Mouse (Mus musculus): Measurements from ENCODE around the gene Nat8f6. TPM values are rescaled to one million over a fixed set of nuclear protein-coding genes. Genes with fewer than 3 reads are reported as not detected.
"Not testable (repeated sequence)": the region's sequence is repeated elsewhere in the genome, so short reads cannot be mapped to it uniquely, and the experiment has no call there.

The Nat8f6 gene
- total RNA-seq (2021), result not detected

DNA sequence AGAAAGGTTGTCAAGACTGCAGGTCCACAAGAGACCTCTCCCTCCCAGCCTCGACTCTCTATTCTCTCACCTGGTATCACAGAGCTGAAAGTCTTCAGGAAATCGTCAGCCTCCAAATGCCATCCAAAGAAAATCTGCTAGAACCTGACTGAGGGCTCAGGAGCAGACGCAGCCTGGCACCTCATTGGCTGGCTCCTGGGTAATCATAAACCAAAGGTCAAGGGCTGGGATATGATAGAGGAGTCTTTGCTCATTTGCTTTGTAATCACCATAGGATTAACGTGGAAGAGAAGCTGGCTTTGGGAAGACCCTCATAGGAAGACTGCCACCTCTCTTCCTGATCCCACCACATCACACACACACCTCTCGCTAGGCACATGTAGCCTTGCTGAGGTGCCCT lies at the start of gene Nat8f6, which contains the start of gene Nat8f5:
Gene Nat8f6 (minus strand): TSS at position 118 of the 400 bp plus-strand sequence.
Gene Nat8f5 (minus strand): TSS at position 136 of the 400 bp plus-strand sequence.
- no peak for DNase-seq (ENCODE audit: low spot score)
- intact Hi-C loops (cut with DNase I), result no loop called here

DNA sequence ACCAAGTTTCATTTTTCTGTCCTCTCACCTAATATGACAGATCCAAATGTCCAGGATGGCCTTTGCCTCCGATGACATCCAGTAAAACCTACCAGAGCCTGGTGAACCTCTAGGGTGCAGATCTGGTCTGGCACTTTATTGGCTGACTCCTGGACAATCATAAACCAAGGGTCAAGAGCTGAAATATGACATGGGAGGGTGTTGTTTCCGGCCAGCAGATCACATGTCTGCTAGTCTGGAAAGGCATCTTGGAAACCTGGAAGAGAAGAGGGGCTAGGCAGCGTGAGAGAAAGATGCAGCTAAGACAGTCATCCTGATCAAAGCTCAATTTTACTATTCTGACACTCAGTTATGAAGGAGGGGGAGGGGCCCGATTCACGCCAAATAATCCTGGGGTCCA lies 48.3 kb upstream of the Nat8f6 start, which contains the start of gene Nat8f2:
Gene Nat8f2 (minus strand): TSS at position 153 of the 400 bp plus-strand sequence.
- intact Hi-C loops (cut with DNase I); DNase-seq (ENCODE audit: low spot score): not testable (repeated sequence)

DNA sequence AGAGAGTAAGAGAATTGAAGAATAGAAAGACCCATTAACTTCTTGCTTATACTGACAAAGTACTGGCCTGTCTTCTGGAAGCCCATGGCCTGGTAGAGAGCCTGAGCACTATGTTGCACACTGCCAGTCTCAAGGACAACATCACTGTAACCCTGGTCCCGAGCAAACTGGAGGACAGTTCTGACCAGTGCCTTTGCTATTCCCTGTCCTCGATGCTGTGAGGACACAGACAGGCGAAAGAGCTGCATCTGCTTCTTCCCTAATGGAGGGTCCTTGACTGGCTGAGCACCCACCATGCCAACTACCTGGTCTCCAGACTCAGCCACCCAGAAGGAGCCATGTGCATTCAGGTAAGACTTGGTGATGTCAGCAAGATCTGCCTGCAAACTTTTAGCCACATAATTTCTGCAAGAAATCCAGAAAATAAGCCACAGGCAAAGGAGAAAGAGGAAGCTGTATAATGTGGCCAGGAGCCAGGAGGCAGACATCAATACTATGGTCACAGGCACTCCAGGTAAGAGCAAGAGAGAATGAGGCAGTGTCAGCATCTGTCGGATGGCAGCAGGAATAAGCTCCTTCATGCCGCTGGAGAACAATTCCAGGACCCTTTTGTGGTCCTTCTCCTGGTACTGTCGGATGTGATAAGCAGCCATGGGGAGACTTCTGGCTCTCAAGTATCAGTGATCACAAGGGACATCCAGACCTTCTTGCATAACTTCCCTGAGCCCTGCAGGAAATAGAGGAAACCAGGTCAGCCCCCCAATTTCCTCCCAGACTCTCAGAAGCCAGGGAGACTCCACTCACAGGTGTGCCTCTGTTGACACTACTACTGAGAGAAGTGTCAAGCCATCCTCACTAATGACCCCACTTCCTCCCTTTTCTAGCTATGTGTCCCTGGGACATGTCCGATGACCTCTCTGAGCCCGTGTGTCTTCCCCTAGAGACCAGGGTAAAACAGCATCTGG lies 47.3 kb upstream of the Nat8f6 start:
- intact Hi-C loops (cut with DNase I), result no loop called here
- no peak for DNase-seq (ENCODE audit: low spot score)

DNA sequence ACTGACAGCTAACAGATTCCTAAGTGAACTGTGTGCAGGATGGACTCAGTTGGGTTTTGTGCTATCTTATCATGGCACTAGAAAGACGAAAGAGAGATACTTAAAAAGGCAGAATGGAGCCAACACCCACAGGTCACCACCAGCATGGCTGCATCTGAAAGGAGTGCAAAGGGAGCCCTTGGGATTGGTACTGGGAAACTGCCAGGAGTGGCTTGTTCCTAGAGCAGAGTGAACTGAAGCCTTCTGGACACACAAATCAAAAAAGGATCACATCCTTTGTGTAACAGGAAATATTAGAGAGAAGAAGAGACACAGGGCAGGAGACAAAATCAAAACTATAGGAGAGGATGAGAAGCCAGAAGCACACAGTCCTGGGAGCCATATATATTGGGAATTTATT lies 46.2 kb upstream of the Nat8f6 start:
- intact Hi-C loops (cut with DNase I); DNase-seq (ENCODE audit: low spot score): not testable (repeated sequence)

DNA sequence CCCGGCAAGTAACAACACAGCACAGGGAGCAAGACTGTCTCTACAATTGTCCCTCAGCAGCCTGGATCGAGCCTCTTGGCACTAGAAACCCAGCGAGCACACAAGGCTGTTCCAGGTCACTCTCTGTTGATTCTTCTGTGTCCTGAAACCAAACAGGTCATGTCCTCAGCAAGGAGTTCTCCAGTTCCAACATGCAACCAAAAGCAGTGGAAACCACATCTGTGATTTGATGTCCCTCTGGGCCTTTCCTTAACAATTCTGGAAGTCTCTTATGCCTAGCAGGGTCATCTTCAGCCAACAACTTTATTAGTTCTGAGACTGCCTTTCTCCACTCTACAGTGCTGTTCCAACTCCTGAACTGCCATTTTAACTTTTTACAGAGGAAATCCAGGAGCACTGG lies 45.4 kb upstream of the Nat8f6 start:
- DNase-seq (ENCODE audit: low spot score); intact Hi-C loops (cut with DNase I): not testable (repeated sequence)

DNA sequence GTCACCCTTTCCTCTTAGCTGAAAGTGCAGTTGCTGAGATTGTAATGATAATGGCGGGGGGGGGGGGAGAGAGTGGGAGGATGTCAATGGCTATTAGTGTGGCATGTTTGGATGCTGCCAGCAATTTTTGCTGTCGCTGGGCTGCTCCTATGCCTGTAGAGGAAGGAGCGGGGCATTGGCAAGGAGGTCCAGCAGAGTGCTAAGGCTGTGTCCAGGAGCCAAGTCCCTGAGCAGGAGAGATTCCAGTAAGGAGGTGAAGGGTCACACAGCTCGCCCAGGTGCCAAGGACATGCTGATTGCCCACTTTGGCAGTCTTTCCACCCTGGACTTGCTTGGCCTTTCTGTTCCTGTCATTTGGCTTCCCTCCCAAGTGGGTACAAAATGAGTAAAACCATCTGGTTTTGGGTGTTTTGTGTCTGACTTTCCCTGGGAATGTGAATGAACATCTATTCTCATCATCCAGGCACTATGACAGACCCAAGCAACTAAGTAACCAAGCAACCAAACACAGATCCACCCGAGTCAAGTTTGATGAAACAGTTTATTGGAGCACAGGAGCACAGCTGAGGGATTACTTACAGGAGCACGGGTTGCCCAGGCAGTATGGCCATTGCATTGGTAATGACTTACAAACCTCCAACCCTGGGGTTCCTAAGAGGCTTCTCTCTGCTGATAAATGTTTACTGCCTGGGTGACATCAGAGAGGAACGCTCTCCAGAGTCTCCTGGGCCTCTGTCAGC lies 44.3 kb upstream of the Nat8f6 start:
- not testable (repeated sequence) for DNase-seq (ENCODE audit: low spot score)

DNA sequence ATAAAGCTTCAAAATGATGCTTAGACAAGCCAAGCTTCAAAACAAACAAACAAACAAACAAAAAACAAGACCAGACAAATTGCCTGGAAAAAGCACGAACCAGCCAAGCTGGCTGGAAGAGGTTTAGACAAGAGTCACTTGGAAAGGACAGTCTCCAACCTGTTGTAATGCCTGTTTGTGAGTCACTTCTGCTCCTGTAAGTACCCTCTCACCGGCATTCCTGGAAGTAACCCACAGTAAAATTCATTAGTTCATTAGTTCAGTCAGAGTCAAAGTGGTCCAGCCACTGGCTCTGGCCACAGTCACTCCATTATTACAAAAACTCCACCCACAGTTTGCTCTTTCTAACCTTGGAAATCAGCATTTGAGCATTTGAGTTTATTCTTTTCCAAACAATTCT lies 43.1 kb upstream of the Nat8f6 start:
- no peak for DNase-seq (ENCODE audit: low spot score)
- intact Hi-C loops (cut with DNase I), result no loop called here

More for the DNA sequence above, 44.3 kb upstream of the Nat8f6 start:
- intact Hi-C loops (cut with DNase I), result not testable (repeated sequence)

DNA sequence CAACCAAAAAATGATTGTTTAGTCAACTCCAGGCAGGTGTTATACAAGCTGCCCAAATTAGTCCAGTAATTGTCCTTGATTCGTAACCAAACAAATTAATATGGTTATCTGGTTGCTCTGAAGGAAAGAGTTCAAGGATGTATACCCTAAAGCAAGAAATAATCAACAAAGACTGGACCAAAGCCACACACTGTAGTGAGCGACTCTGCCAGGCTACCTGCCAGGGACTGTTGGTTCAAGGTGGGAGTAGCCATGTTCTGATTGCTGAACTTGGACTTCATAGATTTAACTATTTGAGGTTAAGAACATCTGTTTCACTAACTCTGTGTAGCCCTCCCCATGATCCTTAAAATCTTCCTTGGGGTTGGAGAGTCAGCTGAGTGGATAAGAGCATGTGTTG lies 42.4 kb upstream of the Nat8f6 start:
- intact Hi-C loops (cut with DNase I), result no loop called here
- no peak for DNase-seq (ENCODE audit: low spot score)

DNA sequence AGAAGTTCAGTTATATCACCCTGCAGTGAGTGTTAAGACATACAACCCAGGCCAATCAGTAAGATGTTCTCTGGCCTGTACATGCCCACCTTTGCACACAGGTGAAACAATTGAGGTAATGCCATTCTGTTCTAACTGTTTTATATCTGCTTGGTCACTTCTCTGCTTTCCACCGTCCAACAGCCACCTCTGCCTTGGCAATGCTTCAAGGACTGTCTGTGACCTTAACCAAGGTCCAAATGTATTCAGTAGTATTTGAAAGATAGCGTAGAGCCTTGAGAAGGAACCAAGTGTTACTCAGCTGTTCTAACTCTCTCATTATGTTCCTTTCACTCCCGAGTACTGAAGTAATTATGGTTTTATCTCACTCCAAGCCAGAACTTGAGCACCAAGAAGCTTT lies 41.8 kb upstream of the Nat8f6 start:
- intact Hi-C loops (cut with DNase I), result no loop called here
- DNase-seq (ENCODE audit: low spot score), result no peak

DNA sequence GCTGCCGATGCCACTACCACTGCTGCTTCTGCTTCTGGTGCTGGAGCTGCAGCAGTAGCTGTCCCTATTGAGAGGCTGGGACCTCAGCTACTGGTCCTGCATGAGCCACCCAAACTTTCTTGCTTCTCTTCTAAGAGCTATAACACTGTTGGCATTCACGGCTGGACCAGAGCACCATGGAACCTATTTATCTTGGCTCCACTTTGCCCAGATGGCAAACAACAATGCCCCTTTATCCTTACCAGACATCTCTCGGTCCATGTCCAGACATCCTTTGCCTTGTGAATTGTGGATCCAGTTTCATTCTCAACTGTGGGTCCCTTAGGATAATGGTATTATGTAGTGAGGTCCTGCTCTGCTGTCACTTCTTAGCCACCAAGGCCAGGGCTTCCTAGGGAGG lies 40.5 kb upstream of the Nat8f6 start:
- intact Hi-C loops (cut with DNase I), result no loop called here
- no peak for DNase-seq (ENCODE audit: low spot score)

DNA sequence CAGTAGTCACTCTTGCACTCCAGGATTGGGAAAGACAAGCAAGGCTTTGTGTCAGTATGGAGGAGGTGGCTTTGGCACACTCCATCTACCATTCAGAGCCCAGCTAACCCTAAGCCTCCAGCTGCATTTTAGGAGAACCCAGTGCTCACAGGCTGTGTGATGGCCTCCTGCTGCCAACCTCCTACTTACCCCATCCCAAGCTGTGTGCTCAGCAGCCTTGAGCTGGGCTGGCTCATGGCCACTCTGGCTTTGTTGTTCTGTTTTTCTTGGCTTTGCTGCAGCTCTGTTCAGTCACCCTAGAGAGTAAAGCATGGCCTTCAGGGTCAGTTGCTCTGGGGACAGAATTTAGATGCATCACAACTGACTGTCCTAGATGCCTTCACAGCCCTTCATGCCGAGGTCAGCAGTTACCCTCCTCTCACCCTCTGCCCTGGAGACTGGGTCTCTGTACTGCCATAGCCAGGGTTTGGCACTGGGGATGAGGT lies 35.5 kb upstream of the Nat8f6 start:
- DNase-seq (ENCODE audit: low spot score), result peak; percentile 63
- intact Hi-C loops (cut with DNase I), result no loop called here

DNA sequence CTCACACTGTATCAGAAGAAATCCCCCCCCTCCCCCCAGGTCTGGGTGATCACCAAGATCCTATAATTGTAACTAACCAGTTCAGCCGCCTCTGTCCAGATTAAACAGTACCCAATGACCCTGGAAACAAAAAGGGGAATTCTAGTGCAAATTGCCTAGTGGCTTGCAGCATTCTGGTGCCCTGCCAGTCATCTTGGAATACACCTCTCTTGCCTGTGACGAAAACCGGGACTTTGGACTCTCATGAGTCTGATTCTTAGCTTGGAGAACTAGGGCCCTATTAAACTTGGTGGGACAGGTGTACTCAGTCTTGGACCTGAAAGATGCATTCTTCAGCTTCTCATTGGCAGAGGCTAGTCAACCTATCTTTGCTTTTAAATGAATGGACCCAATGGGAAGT lies 32.7 kb upstream of the Nat8f6 start:
- intact Hi-C loops (cut with DNase I), result no loop called here
- no peak for DNase-seq (ENCODE audit: low spot score)

DNA sequence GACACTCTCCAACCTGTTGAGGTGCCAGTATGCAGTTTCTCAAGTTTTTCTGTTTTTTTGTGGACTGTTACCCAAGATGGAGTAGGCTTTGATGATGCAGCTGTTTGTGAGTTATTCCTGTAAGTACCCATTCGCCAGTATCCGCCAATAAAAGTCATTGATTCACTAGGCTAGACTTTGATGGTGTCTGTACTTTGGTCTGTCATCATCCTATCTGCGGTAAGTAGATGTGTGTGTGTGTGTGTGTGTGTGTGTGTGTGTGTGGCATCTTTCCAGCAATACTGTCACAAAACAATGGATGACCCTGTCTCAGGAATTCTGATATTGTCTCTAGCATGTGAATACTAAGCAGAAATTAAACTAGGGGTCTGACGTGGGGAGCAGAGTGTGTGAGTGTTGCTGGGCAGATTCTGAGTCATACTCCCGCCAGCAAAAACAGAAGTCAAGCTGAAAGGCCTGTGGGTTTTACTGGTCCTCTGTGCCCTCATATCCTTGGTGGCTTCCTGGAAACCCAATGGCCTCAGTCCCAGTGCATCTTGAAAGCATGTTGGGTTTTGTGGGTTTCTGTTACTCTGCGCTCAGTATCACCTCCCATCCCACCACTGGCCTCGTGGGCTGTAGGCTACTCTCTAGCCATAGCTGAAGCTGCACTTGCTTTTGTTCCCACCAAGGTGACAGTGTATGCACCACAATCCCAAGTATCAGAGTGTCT lies 30.5 kb upstream of the Nat8f6 start:
- DNase-seq (ENCODE audit: low spot score), result no peak
- intact Hi-C loops (cut with DNase I), result no loop called here

DNA sequence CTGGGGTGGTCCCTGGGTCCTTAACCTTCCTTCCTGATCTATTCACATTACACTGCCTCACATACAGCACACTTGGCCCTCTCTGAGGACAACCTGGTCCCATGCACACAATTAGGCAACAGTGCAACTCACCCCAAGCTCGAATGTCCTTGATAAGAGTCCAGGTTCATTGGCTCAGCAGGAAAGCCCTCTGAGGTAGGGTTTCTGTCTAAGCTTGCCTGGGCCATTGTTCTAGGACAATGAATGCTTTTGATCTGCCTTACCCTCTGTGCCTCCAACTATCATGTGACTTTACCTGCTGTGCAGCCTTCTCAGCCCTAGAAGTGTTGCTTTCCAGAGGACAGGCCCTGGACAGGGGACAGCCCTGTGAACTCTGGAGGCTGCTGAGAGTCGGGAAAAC lies 28.5 kb upstream of the Nat8f6 start:
- intact Hi-C loops (cut with DNase I), result no loop called here
- no peak for DNase-seq (ENCODE audit: low spot score)

DNA sequence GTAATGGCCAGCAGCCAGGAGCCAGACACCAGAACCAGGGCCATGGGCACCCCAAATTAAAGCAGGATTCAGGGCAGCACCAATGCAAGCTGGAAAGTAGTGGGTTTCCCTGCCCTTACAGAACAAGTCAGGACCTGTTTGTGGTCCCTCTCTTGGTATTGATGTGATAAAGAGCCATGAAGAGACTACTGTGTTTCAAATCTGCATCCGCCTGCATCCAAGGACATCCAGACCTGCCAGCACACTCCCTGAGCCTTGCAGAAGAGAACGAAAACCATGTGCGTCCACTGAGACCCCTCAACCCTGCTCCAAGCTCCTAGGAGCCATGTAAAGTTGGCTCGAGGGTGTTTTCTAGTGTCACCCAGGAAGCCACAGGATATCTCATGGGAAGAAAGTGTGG lies 27.4 kb upstream of the Nat8f6 start:
- intact Hi-C loops (cut with DNase I), result no loop called here
- DNase-seq (ENCODE audit: low spot score), result no peak

DNA sequence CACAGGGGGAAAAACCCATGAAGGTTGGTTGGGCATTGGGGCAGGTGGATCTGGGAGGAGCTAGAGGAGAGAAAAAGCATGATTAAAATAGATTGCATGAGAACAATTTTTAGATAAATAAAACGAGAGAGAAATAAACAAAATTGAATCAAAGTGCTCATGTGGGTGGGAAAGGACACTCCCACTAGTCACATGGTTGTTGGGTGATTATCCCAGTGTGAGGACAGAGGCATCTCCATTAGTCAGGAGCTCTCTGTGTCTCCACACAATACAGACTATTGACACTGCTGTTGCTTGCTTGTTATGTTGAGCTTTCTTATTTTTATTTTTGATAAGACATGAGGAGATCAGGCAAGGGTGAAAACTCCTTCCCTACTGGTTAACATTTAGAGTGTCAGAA lies 26.2 kb upstream of the Nat8f6 start:
- intact Hi-C loops (cut with DNase I), result no loop called here
- no peak for DNase-seq (ENCODE audit: low spot score)

DNA sequence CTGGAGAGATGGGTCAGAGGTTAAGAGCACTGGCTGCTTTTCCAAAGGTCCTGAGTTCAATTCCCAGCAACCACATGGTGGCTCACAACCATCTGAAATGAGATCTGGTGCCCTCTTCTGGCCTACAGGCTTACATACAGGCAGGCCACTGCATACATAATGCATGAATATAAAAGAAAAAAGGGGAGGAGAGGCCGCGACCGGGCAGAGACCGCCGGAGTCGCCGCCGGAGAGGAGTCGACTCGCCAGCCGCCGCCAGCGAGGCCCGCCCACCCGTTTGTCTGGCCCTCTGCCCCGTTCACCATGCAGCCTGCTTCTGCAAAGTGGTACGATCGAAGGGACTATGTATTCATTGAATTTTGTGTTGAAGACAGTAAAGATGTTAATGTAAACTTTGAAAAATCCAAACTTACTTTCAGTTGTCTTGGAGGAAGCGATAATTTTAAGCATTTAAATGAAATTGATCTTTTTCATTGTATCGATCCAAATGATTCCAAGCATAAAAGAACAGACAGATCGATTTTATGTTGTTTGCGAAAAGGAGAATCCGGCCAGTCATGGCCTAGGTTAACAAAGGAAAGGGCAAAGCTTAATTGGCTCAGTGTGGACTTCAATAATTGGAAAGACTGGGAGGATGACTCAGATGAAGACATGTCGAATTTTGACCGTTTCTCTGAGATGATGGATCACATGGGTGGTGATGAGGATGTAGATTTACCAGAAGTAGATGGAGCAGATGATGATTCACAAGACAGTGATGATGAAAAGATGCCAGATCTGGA lies 23.1 kb upstream of the Nat8f6 start:
- intact Hi-C loops (cut with DNase I); DNase-seq (ENCODE audit: low spot score): not testable (repeated sequence)

DNA sequence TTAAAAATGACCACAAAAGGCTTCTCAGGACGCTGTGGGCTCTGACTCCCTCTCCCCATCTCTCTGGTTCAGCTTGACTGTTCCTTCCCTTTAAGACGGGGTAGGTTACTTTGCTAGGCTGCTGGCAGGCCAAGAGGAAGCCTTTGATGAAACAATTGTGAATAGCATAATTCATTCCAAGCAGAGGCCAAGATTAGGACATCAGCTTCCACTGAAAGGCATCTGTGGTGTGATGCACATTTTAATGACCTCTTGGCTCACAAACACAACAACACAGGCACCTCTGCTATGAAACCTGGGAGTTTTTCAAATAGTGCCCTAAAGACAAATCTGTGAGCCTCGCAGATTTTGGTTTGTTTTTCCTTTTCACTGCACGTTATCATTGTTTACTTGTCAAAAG lies 19.2 kb upstream of the Nat8f6 start:
- intact Hi-C loops (cut with DNase I), result loop anchor here (2.0 kb wide), 1 partner anchor 55 kb away; no protein-coding TSS in a partner anchor
- no peak for DNase-seq (ENCODE audit: low spot score)

DNA sequence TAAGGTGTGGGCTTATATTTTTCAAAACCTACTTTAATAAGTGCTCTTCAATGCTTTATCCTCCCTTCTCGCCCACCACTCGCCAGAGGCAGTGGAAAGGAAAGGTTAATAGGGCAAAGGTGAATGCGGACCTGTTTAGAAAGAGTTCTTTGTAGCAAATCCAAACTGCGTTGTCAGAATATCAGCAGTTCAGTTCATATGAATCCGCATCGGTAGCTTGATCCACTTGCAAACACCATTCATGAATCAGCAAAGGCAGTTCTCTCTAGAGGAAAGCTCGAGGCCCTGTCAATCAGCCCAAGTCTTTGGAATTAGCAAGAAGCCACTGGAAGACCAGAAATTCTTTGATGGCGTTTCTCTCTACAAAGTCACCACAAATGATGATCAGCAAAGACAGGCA lies 17.9 kb upstream of the Nat8f6 start:
- intact Hi-C loops (cut with DNase I), result loop anchor here (2.0 kb wide), 1 partner anchor 56 kb away; no protein-coding TSS in a partner anchor

More for the DNA sequence above, 17.9 kb upstream of the Nat8f6 start:
- no peak for DNase-seq (ENCODE audit: low spot score)
